Mouse (Mus musculus): ENCODE measurements around the gene Cenpx. TPM values are rescaled to one million over a fixed set of nuclear protein-coding genes. Genes with fewer than 3 reads are reported as not detected.
A peak's percentile ranks its signal among the peaks of the same experiment; 100 is the strongest.

Cenpx gene
- polyA plus RNA-seq, 1 experiment = 57.6 TPM

GRCm38 (mm10) chr11:120722067-120722630 lies 8.6 kb upstream of the Cenpx start:
- Histone ChIP-seq H3K27me3 (ENCODE audit: control insufficient read depth, insufficient read depth, insufficient read length) (no peaks in the 10 kb centered on the region), H3K4me3 (ENCODE audit: insufficient read depth, poor library complexity, severe bottlenecking) (no peak overlapping the region), H3K79me3 (ENCODE audit: low read depth) (no peaks in the 10 kb centered on the region), H3K79me2 (ENCODE audit: control insufficient read depth, insufficient read depth) (no peaks in the 10 kb centered on the region), H3K36me3 (ENCODE audit: control insufficient read depth, insufficient read depth) (peaks cover 14% of the 10 kb centered on the region), H3ac (ENCODE audit: control insufficient read depth, insufficient read length, low read depth) (no peak overlapping the region)
- TF ChIP-seq MYOG (IDR thresholded peaks at IDR 0.05; ENCODE audit: control insufficient read depth, extremely low read depth, insufficient read length) (no peak), CEBPB (IDR thresholded peaks at IDR 0.05; ENCODE audit: low read depth) (no peak), USF1 (IDR thresholded peaks at IDR 0.05; ENCODE audit: low read depth) (no peak), MYOD1 (IDR thresholded peaks at IDR 0.05; ENCODE audit: control insufficient read depth, insufficient read length, low read depth) (no peak), FOSL1 (IDR thresholded peaks at IDR 0.05; ENCODE audit: insufficient read depth, low read length, poor library complexity, severe bottlenecking) (no peak), CTCF (IDR thresholded peaks at IDR 0.05; ENCODE audit: control insufficient read depth, insufficient read depth, insufficient read length) (no peak), MAX (IDR thresholded peaks at IDR 0.05) (no peak)

DNA sequence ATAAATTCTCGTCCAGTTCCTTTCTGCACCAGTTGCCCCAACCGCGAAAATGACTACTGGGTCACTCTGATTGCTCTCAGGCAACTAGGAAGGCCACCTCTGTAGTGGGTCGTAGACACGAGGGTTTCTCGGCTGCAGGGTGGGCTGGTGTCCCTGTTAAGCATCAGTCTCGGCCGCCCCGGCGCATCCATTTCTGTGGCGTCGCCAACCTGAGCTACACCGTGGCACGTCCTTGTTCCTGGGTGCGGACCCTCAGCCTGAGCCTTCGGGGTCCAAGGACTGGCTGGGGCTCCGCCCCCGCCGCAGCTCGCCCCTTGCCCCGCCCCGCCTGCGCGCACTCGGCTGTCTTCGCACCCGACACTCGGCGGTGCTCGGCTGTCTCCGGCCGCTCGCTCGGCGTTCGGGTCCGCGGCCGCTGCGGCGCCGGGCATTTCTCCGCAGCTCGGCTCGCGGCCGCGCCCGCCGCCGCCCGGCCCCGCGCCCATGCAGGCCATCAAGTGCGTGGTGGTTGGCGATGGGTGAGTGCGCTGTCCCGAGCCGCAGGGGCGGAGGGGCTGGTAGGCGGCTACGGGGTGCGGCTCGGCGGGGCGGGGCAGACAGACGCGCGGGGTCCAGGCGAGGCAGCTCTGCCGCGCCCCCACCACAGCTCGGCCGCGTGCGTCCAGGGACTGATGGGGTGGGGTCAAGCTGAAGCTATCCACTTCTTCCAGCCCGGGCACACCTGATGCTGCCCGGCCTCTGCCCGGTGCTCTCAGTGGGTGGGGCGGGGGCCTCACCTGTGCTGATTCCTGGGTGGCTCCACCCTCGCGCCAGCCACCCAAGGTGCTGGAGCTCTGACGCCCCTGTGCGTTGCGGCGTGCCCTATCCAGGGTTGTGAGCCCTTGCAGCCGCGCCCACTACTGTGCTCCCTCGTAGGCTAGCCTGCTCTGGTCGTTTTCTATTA lies 7.9 kb upstream of the Cenpx start, which contains the start of gene Rac3:
Gene Rac3 (plus strand): TSS at position 347 of the 943 bp plus-strand sequence.
- Histone ChIP-seq H3K27me3 (ENCODE audit: control insufficient read depth, insufficient read depth, insufficient read length) (no peaks in the 10 kb centered on the region), H3K36me3 (ENCODE audit: control insufficient read depth, insufficient read depth) (peaks cover 18% of the 10 kb centered on the region), H3K79me2 (ENCODE audit: control insufficient read depth, insufficient read depth) (no peaks in the 10 kb centered on the region), H3K79me3 (ENCODE audit: low read depth) (no peaks in the 10 kb centered on the region), H3K4me3 (ENCODE audit: insufficient read depth, poor library complexity, severe bottlenecking) (no peak within 1 kb of the TSS), H3ac (ENCODE audit: control insufficient read depth, insufficient read length, low read depth) (peak within 1 kb of the TSS; percentile 42)
- TF ChIP-seq FOSL1 (IDR thresholded peaks at IDR 0.05; ENCODE audit: insufficient read depth, low read length, poor library complexity, severe bottlenecking) (no peak), MAX (IDR thresholded peaks at IDR 0.05) (no peak), CTCF (IDR thresholded peaks at IDR 0.05; ENCODE audit: control insufficient read depth, insufficient read depth, insufficient read length) (no peak), MYOG (IDR thresholded peaks at IDR 0.05; ENCODE audit: control insufficient read depth, extremely low read depth, insufficient read length) (no peak), CEBPB (IDR thresholded peaks at IDR 0.05; ENCODE audit: low read depth) (no peak)

- Histone ChIP-seq H3K27me3 (ENCODE audit: control insufficient read depth, insufficient read depth, insufficient read length) (no peaks in the 10 kb centered on the region), H3K79me3 (ENCODE audit: low read depth) (no peaks in the 10 kb centered on the region), H3ac (ENCODE audit: control insufficient read depth, insufficient read length, low read depth) (no peak overlapping the region), H3K79me2 (ENCODE audit: control insufficient read depth, insufficient read depth) (no peaks in the 10 kb centered on the region), H3K4me3 (ENCODE audit: insufficient read depth, poor library complexity, severe bottlenecking) (no peak overlapping the region), H3K36me3 (ENCODE audit: control insufficient read depth, insufficient read depth) (peaks cover 23% of the 10 kb centered on the region)
- TF ChIP-seq CTCF (IDR thresholded peaks at IDR 0.05; ENCODE audit: control insufficient read depth, insufficient read depth, insufficient read length) (peak; percentile 79), CEBPB (IDR thresholded peaks at IDR 0.05; ENCODE audit: low read depth) (no peak)
These were observed 6.9 kb upstream of the Cenpx start for GRCm38 (mm10) chr11:120720450-120720849.

DNA sequence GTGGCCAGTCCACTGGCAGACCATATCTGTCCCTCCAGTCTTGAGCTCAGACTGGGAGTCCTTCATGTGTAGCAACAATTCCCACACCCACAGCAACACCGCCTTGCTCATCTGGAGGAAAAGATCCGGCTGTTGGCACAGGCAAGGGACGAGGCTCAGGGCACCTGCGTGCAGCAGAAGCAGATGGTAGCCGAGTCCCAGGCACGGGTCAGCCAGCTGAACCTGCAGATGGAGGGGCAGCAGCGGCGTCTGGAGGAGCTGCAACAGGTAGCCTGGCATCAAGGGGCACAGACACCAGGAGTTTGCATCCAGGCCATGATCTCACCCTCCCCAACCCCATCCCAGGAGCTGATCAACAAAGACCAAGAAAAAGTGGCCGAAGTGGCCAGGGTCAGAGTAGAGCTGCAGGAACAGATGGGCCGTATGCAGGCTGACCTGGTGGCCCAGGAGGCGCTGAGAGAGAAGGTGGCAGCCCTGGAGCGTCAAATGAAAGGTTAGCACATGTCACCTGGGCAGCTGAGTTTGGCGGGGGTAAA lies 6.4 kb upstream of the Cenpx start:
- TF ChIP-seq MAX (IDR thresholded peaks at IDR 0.05) (no peak), FOSL1 (IDR thresholded peaks at IDR 0.05; ENCODE audit: insufficient read depth, low read length, poor library complexity, severe bottlenecking) (no peak), CEBPB (IDR thresholded peaks at IDR 0.05; ENCODE audit: low read depth) (no peak), MYOG (IDR thresholded peaks at IDR 0.05; ENCODE audit: control insufficient read depth, extremely low read depth, insufficient read length) (no peak), CTCF (IDR thresholded peaks at IDR 0.05; ENCODE audit: control insufficient read depth, insufficient read depth, insufficient read length) (no peak), USF1 (IDR thresholded peaks at IDR 0.05; ENCODE audit: low read depth) (no peak), MYOD1 (IDR thresholded peaks at IDR 0.05; ENCODE audit: control insufficient read depth, insufficient read length, low read depth) (no peak)
- H3K27me3 ChIP-seq (ENCODE audit: control insufficient read depth, insufficient read depth, insufficient read length) = no peaks in the 10 kb centered on the region
- no peak overlapping the region for H3K4me3 ChIP-seq (ENCODE audit: insufficient read depth, poor library complexity, severe bottlenecking)
- H3K79me2 ChIP-seq (ENCODE audit: control insufficient read depth, insufficient read depth) = no peaks in the 10 kb centered on the region
- H3K36me3 ChIP-seq (ENCODE audit: control insufficient read depth, insufficient read depth) = peaks cover 23% of the 10 kb centered on the region
- no peak overlapping the region for H3ac ChIP-seq (ENCODE audit: control insufficient read depth, insufficient read length, low read depth)
- H3K79me3 ChIP-seq (ENCODE audit: low read depth) = no peaks in the 10 kb centered on the region

DNA sequence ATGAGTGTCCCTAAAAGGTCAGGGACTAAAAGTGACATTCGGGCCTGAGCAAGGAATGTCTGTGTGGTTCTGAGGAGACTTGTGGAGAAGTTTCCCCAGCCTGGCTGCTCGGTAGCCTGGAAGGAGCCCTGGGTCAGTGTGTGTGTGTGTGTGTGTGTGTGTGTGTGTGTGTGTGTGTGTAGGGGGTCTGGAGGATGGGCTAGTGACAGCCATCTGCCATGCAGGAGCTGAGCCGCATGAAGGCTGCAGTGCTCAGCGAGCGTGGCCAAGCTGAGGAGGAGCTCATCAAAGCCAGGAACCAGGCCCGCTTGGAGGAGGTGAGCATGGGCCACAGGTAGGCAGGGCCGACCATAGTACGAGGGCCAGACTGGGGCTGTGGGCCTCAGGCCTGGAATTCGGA lies 5.7 kb upstream of the Cenpx start:
- peaks cover 23% of the 10 kb centered on the region for H3K36me3 ChIP-seq (ENCODE audit: control insufficient read depth, insufficient read depth)
- no peaks in the 10 kb centered on the region for H3K79me3 ChIP-seq (ENCODE audit: low read depth)
- no peak overlapping the region for H3K4me3 ChIP-seq (ENCODE audit: insufficient read depth, poor library complexity, severe bottlenecking)
- no peak for TF ChIP-seq MYOD1 (IDR thresholded peaks at IDR 0.05; ENCODE audit: control insufficient read depth, insufficient read length, low read depth)
- no peak for TF ChIP-seq FOSL1 (IDR thresholded peaks at IDR 0.05; ENCODE audit: insufficient read depth, low read length, poor library complexity, severe bottlenecking)
- no peak for TF ChIP-seq CEBPB (IDR thresholded peaks at IDR 0.05; ENCODE audit: low read depth)
- TF ChIP-seq USF1 (IDR thresholded peaks at IDR 0.05; ENCODE audit: low read depth) = no peak
- TF ChIP-seq CTCF (IDR thresholded peaks at IDR 0.05; ENCODE audit: control insufficient read depth, insufficient read depth, insufficient read length) = no peak
- TF ChIP-seq MYOG (IDR thresholded peaks at IDR 0.05; ENCODE audit: control insufficient read depth, extremely low read depth, insufficient read length) = no peak
- TF ChIP-seq MAX (IDR thresholded peaks at IDR 0.05) = no peak
- no peak overlapping the region for H3ac ChIP-seq (ENCODE audit: control insufficient read depth, insufficient read length, low read depth)
- no peaks in the 10 kb centered on the region for H3K27me3 ChIP-seq (ENCODE audit: control insufficient read depth, insufficient read depth, insufficient read length)
- H3K79me2 ChIP-seq (ENCODE audit: control insufficient read depth, insufficient read depth) = no peaks in the 10 kb centered on the region
